Mouse (Mus musculus): Measurements from ENCODE around the gene Pik3r3. TPM values are rescaled to one million over a fixed set of nuclear protein-coding genes. Genes with fewer than 3 reads are reported as not detected.

Pik3r3 gene
- total and polyA plus RNA-seq, 3 experiments, result 9.3 to 11.6 (median 10.1) TPM

- H3K9ac ChIP-seq (ENCODE audit: low read depth, low read length), result no peak overlapping the region
- WGBS, result 41% methylated on average over 4 of the region's 4 CpGs
- no peak overlapping the region for H3K4me3 ChIP-seq
- H3K79me2 ChIP-seq (replicated peaks; ENCODE audit: control insufficient read depth, insufficient read depth, low read length), result no peaks in the 10 kb centered on the region
- H3K4me1 ChIP-seq (ENCODE audit: control insufficient read depth, insufficient read depth, low read length), result peaks cover 3% of the 10 kb centered on the region
- H3K36me3 ChIP-seq (ENCODE audit: control insufficient read depth, insufficient read depth, low read length), result no peaks in the 10 kb centered on the region
- peak in 1 of 2 experiments; percentile 18 for DNase-seq
- intact Hi-C loops (cut with DNase I), result loop anchor here (2.0 kb wide), 1 partner anchor 16 kb away; no protein-coding TSS in a partner anchor
- H3K27ac ChIP-seq, result peak overlapping the region; percentile 31
- TF ChIP-seq CTCF (IDR thresholded peaks at IDR 0.05), result no peak
- TF ChIP-seq POLR2A (IDR thresholded peaks at IDR 0.05; ENCODE audit: insufficient read depth, low read depth, low read length), result no peak
- no peak for TF ChIP-seq EP300 (IDR thresholded peaks at IDR 0.05; ENCODE audit: insufficient read depth, low read depth, low read length)
- no peaks in the 10 kb centered on the region for H3K27me3 ChIP-seq (ENCODE audit: control insufficient read depth, insufficient read depth, low read length)
Observed at GRCm38 (mm10) chr4:116192286-116192835, 29.1 kb upstream of the Pik3r3 start.

- no peak for DNase-seq
- intact Hi-C loops (cut with DNase I), result loop anchor here (2.0 kb wide), 1 partner anchor 17 kb away; no protein-coding TSS in a partner anchor
Observed at GRCm38 (mm10) chr4:116193583-116194383, 27.6 kb upstream of the Pik3r3 start.

GRCm38 (mm10) chr4:116198422-116198821 lies 23.0 kb upstream of the Pik3r3 start:
- Histone ChIP-seq H3K4me1 (ENCODE audit: control insufficient read depth, insufficient read depth, low read length) (no peaks in the 10 kb centered on the region), H3K9ac (ENCODE audit: low read depth, low read length) (no peak overlapping the region), H3K36me3 (ENCODE audit: control insufficient read depth, insufficient read depth, low read length) (no peaks in the 10 kb centered on the region), H3K4me3 (no peak overlapping the region), H3K27me3 (ENCODE audit: control insufficient read depth, insufficient read depth, low read length) (no peaks in the 10 kb centered on the region), H3K79me2 (replicated peaks; ENCODE audit: control insufficient read depth, insufficient read depth, low read length) (no peaks in the 10 kb centered on the region), H3K27ac (no peak overlapping the region)
- intact Hi-C loops (cut with DNase I), result no loop called here
- TF ChIP-seq CTCF (IDR thresholded peaks at IDR 0.05) (peak; percentile 56), EP300 (IDR thresholded peaks at IDR 0.05; ENCODE audit: insufficient read depth, low read depth, low read length) (no peak)
- no peak for DNase-seq
- 48% methylated on average over 2 of the region's 2 CpGs for WGBS

More at GRCm38 (mm10) chr4:116193583-116194383, 27.6 kb upstream of the Pik3r3 start:
- Histone ChIP-seq H3K9ac (ENCODE audit: low read depth, low read length) (no peak overlapping the region), H3K36me3 (ENCODE audit: control insufficient read depth, insufficient read depth, low read length) (no peaks in the 10 kb centered on the region), H3K79me2 (replicated peaks; ENCODE audit: control insufficient read depth, insufficient read depth, low read length) (no peaks in the 10 kb centered on the region), H3K27me3 (ENCODE audit: control insufficient read depth, insufficient read depth, low read length) (no peaks in the 10 kb centered on the region), H3K4me3 (no peak overlapping the region), H3K4me1 (ENCODE audit: control insufficient read depth, insufficient read depth, low read length) (peaks cover 3% of the 10 kb centered on the region), H3K27ac (no peak overlapping the region)
- WGBS, result 72% methylated on average over 9 of the region's 9 CpGs
- TF ChIP-seq CTCF (IDR thresholded peaks at IDR 0.05) (no peak), EP300 (IDR thresholded peaks at IDR 0.05; ENCODE audit: insufficient read depth, low read depth, low read length) (no peak)

DNA sequence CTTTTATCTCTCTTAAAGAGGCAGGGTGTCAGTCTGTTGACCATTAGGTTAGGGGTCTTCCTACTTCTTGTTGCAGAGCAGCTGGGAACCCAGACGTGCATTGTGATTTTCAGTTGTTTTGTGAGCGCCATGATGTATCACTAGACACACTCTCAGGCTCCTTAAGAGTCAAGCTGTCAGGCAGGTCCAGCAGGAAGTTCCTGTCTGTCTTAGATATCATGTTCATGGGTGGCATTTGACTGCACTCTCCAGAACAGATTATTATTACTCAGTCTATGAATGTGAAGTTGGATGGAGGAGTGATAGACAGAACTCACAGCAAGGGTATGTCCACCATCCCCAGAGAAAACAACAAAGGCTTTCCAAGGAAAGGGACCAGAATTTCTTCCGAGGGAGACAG lies 17.0 kb upstream of the Pik3r3 start:
- 59% methylated on average over 3 of the region's 3 CpGs for WGBS

GRCm38 (mm10) chr4:116206531-116206930 lies 14.9 kb upstream of the Pik3r3 start:
- 72% methylated on average over 4 of the region's 4 CpGs for WGBS
- Histone ChIP-seq H3K27ac (no peak overlapping the region), H3K36me3 (ENCODE audit: control insufficient read depth, insufficient read depth, low read length) (no peaks in the 10 kb centered on the region), H3K4me3 (no peak overlapping the region), H3K27me3 (ENCODE audit: control insufficient read depth, insufficient read depth, low read length) (no peaks in the 10 kb centered on the region), H3K4me1 (ENCODE audit: control insufficient read depth, insufficient read depth, low read length) (no peaks in the 10 kb centered on the region), H3K9ac (ENCODE audit: low read depth, low read length) (no peak overlapping the region), H3K79me2 (replicated peaks; ENCODE audit: control insufficient read depth, insufficient read depth, low read length) (no peaks in the 10 kb centered on the region)
- intact Hi-C loops (cut with DNase I), result no loop called here
- TF ChIP-seq CTCF (IDR thresholded peaks at IDR 0.05), result no peak
- no peak for TF ChIP-seq EP300 (IDR thresholded peaks at IDR 0.05; ENCODE audit: insufficient read depth, low read depth, low read length)
- TF ChIP-seq POLR2A (IDR thresholded peaks at IDR 0.05; ENCODE audit: insufficient read depth, low read depth, low read length), result no peak
- no peak for DNase-seq

More for the DNA sequence above, 17.0 kb upstream of the Pik3r3 start:
- Histone ChIP-seq H3K79me2 (replicated peaks; ENCODE audit: control insufficient read depth, insufficient read depth, low read length) (no peaks in the 10 kb centered on the region), H3K36me3 (ENCODE audit: control insufficient read depth, insufficient read depth, low read length) (no peaks in the 10 kb centered on the region), H3K27me3 (ENCODE audit: control insufficient read depth, insufficient read depth, low read length) (no peaks in the 10 kb centered on the region), H3K9ac (ENCODE audit: low read depth, low read length) (no peak overlapping the region), H3K4me1 (ENCODE audit: control insufficient read depth, insufficient read depth, low read length) (no peaks in the 10 kb centered on the region), H3K4me3 (no peak overlapping the region), H3K27ac (no peak overlapping the region)
- no peak for TF ChIP-seq CTCF (IDR thresholded peaks at IDR 0.05)
- TF ChIP-seq EP300 (IDR thresholded peaks at IDR 0.05; ENCODE audit: insufficient read depth, low read depth, low read length), result no peak
- TF ChIP-seq POLR2A (IDR thresholded peaks at IDR 0.05; ENCODE audit: insufficient read depth, low read depth, low read length), result no peak
- intact Hi-C loops (cut with DNase I), result no loop called here
- no peak for DNase-seq

- no peaks in the 10 kb centered on the region for H3K36me3 ChIP-seq (ENCODE audit: control insufficient read depth, insufficient read depth, low read length)
- 77% methylated on average over 1 of the region's 1 CpGs for WGBS
- DNase-seq, result no peak
- TF ChIP-seq CTCF (IDR thresholded peaks at IDR 0.05), result no peak
- H3K4me1 ChIP-seq (ENCODE audit: control insufficient read depth, insufficient read depth, low read length), result no peaks in the 10 kb centered on the region
- intact Hi-C loops (cut with DNase I), result no loop called here
- H3K27me3 ChIP-seq (ENCODE audit: control insufficient read depth, insufficient read depth, low read length), result no peaks in the 10 kb centered on the region
- H3K27ac ChIP-seq, result no peak overlapping the region
- no peaks in the 10 kb centered on the region for H3K79me2 ChIP-seq (replicated peaks; ENCODE audit: control insufficient read depth, insufficient read depth, low read length)
- H3K9ac ChIP-seq (ENCODE audit: low read depth, low read length), result no peak overlapping the region
- no peak overlapping the region for H3K4me3 ChIP-seq
Observed at GRCm38 (mm10) chr4:116208891-116209290, 12.5 kb upstream of the Pik3r3 start.

Measured in heart, adult 2 months (tissue).